Mouse (Mus musculus) limb, embryonic 10.5 days (tissue): ENCODE measurements at regions not wholly inside any gene's neighbourhood (a gene's known extent, or its start where the extent isn't known, plus 50 kb on each side); places are given as distances from the start of the nearest gene placed in this dataset.
A peak's percentile ranks its signal among the peaks of the same experiment; 100 is the strongest.
"Not testable (repeated sequence)": the region's sequence is repeated elsewhere in the genome, so short reads cannot be mapped to it uniquely, and the experiment has no call there.

Source experiments
- DNase-seq: peaks from one replicate; pipeline ENCODE4 v3.0.0-alpha.2; 2017; ENCODE audit warnings: low spot score
- H3K27ac ChIP-seq: fragments of 300-500 bp; sonication (generic); 2 replicates; pipeline ENCODE4 v1.5.1; 2016; ENCODE audit warnings: mild to moderate bottlenecking
- H3K27me3 ChIP-seq: fragments of 300-500 bp; sonication (generic); 2 replicates; pipeline ENCODE4 v1.6.1; 2016; ENCODE audit warnings: low read depth, mild to moderate bottlenecking; ENCODE audit not compliant: poor library complexity, severe bottlenecking
- H3K36me3 ChIP-seq: fragments of 300-500 bp; sonication (generic); 2 replicates; pipeline ENCODE4 v1.6.1; 2016; ENCODE audit warnings: mild to moderate bottlenecking, moderate library complexity
- H3K4me1 ChIP-seq: fragments of 300-500 bp; sonication (generic); 2 replicates; pipeline ENCODE4 v1.6.1; 2016
- H3K4me3 ChIP-seq: fragments of 300-500 bp; sonication (generic); 2 replicates; pipeline ENCODE4 v1.5.1; 2016; ENCODE audit warnings: mild to moderate bottlenecking, moderate library complexity
- H3K9me3 ChIP-seq: fragments of 300-500 bp; sonication (generic); replicated peaks from 2 replicates; pipeline ENCODE4 v1.6.1; 2016; ENCODE audit warnings: mild to moderate bottlenecking
- WGBS: fragments of 180-500 bp; shearing (Covaris S2); methylation state at CpG from one replicate; pipeline ENCODE4 v1.1.7; 2016; 5-methylcytosine and 5-hydroxymethylcytosine counted together

DNA sequence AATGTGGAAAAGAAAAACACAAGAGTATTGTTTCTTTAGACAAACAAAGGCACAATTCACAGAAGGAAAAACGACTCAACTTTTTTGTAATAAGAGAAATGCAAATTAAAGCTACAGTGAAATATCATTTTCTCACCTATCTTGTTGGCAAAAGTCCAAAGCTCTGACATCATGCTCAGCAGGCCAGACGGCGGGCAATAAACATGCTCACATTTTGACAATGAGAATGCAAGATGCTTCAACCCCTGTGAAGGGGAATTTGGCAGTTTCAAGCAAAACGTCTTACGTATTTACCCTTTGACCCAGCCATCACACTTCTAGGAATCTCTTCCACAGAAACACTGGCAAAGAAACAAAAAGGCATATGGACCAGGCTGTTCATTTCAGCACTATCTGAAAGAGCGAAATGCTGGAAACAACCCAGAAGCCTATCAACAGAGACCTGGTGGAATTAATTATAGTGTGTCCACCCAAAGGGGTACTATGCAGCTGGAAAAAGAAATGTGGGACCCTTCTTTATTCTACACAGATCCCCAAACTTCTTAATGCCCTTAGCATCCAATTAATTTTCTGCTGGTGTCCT lies 203.4 kb upstream of the 2610301B20Rik start:
- H3K27ac ChIP-seq = no peak overlapping the region
- no peaks in the 10 kb centered on the region for H3K4me1 ChIP-seq
- no peaks in the 10 kb centered on the region for H3K9me3 ChIP-seq
- no peak for DNase-seq
- no peaks in the 10 kb centered on the region for H3K27me3 ChIP-seq
- no peaks in the 10 kb centered on the region for H3K36me3 ChIP-seq
- no peak overlapping the region for H3K4me3 ChIP-seq
- 87% methylated on average over 6 of the region's 6 CpGs for WGBS

DNA sequence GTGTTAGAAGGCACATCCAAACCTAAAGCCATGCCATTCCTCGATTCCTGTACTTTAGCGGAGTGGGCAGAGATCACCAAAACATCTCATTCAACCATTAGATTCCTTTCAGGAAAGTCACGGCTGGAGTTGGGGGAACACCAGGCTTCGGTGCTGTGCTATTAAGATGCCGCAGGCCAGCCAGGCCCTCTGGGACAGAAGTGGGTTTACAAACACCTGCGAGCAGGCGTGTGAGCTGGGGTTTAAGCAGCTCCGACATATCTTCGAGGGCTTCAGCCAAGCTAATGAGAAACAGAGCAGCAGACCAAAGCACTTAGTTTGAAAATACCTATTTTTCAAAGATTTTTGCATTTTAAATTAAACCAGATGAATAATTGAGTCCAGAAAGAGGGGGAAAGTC lies 183.2 kb upstream of the 2610301B20Rik start:
- Histone ChIP-seq H3K4me1 (peaks cover 18% of the 10 kb centered on the region), H3K9me3 (no peaks in the 10 kb centered on the region), H3K27ac (no peak overlapping the region), H3K4me3 (no peak overlapping the region), H3K27me3 (peaks cover 18% of the 10 kb centered on the region), H3K36me3 (no peaks in the 10 kb centered on the region)
- 50% methylated on average over 9 of the region's 9 CpGs for WGBS
- DNase-seq = peak; percentile 38

DNA sequence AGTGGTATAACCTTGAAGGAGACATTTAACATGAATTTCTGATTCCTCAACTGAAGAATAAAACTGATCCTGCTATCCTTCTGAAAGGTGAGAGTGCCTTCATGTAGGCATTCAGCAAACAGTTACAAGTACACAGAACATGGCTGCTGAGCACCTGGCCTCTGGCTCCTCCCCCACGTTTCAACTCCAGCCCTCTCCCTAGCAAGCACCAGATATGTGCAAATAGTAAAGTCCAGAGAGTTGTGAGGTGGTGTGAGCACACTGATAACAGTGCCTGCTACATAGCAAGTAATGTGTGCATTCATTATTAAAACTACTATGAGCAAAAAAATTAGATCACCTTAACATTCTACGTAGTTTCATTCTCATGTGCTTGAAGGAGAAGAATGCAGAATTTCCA lies 181.4 kb upstream of the 2610301B20Rik start:
- H3K36me3 ChIP-seq = no peaks in the 10 kb centered on the region
- DNase-seq = no peak
- WGBS = 82% methylated on average over 2 of the region's 2 CpGs

DNA sequence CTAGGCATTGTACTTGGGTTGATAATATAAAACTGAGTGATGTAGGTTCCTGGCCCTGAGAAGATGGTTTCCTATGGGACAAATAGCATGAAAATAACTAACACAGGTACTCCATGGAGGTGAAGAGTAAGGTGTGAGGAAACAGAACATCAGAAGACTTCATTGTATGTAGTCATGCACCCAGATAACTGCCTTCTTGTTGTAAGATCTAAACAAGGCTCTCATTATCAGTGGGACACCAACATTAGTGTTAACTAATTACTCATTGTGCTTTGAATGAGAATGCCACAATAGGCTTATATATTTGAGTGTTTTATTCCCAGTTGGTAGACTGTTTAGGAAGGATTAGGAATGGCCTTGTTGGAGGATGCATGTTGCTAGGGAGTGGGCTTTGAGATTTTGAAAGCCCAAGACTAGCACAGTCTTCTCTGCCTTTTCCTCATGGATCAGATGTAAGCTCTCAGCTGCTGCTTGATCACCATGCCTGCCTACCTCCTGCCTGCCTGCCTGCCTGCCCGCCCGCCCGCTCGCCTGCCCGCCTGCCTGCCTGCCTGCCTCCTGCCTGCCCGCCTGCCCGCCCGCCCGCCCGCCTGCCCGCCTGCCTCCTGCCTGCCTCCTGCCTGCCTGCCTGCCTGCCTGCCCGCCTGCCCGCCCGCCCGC lies 180.7 kb upstream of the 2610301B20Rik start:
- H3K27ac ChIP-seq = peak overlapping the region; percentile 61; the same call in 1 of the 2 replicates
- H3K4me3 ChIP-seq = peak overlapping the region; percentile 43
- 22% methylated on average over 6 of the region's 15 CpGs for WGBS
- no peaks in the 10 kb centered on the region for H3K9me3 ChIP-seq
- no peak for DNase-seq
- H3K4me1 ChIP-seq = peaks cover 18% of the 10 kb centered on the region
- H3K27me3 ChIP-seq = peaks cover 18% of the 10 kb centered on the region
- H3K36me3 ChIP-seq = no peaks in the 10 kb centered on the region

More for the DNA sequence above, 181.4 kb upstream of the 2610301B20Rik start:
- Histone ChIP-seq H3K27me3 (peaks cover 18% of the 10 kb centered on the region), H3K9me3 (no peaks in the 10 kb centered on the region), H3K4me3 (no peak overlapping the region), H3K27ac (no peak overlapping the region), H3K4me1 (peaks cover 18% of the 10 kb centered on the region)

DNA sequence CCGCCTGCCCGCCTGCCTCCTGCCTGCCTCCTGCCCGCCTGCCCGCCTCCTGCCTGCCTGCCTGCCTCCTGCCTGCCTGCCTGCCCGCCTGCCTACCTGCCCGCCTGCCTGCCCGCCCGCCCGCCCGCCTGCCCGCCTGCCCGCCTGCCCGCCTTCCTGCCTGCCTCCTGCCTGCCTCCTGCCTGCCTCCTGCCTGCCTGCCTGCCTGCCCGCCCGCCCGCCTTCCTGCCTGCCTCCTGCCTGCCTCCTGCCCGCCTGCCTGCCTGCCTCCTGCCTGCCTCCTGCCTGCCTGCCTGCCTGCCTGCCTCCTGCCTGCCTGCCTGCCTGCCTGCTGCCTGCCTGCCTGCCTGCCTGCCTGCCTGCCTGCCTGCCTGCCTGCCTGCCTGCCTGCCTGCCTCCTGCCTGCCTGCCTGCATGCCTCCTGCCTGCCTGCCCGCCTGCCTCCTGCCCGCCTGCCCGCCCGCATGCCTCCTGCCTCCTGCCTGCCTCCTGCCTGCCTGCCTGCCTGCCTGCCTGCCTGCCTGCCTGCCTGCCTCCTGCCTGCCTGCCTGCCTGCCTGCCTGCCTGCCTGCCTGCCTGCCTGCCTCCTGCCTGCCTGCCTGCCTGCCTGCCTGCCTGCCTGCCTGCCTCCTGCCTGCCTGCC lies 180.1 kb upstream of the 2610301B20Rik start:
- H3K9me3 ChIP-seq, H3K36me3 ChIP-seq: not testable (repeated sequence)
- WGBS = 43% methylated on average over 9 of the region's 21 CpGs
- Histone ChIP-seq H3K27me3 (peaks cover 18% of the 10 kb centered on the region), H3K27ac (peak overlapping the region; percentile 61; the same call in 1 of the 2 replicates), H3K4me3 (peak overlapping the region; percentile 43), H3K4me1 (peaks cover 18% of the 10 kb centered on the region)
- DNase-seq = peak; percentile 52

DNA sequence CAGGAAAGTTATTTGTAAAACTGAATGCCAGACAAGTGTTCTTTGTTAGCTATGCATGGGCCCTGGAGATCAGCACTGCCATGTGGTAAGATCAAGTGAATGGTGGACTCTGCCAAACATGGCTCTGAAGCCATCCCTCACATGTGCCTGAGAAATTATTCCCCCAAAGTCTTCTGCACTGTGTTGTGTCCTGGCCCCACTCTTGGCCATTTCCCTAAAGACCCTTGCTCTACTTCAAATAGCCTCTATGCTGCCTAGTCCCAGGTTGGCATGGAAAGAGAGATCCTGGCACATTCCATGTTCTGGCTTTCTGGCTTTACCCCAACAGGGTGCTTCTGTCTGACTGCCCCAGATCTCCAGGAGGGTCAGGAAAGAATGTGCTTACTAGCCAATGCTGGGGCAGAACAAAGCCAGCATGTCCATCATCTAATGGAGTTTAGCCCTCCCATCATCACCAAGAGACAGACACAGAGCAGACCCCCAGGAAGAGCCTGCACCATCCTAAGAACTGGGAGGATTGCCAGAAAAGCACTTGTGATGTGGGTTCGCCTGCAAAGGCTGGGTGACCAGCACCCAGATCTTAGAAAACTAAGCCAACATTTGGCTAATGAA lies 177.0 kb upstream of the 2610301B20Rik start:
- no peak overlapping the region for H3K27ac ChIP-seq
- H3K27me3 ChIP-seq = peaks cover 18% of the 10 kb centered on the region
- H3K9me3 ChIP-seq = no peaks in the 10 kb centered on the region
- 0 out of 2 replicates have a peak, but pooled peaks cover 2% of the 10 kb centered on the region for H3K4me1 ChIP-seq
- WGBS = 83% methylated on average over 1 of the region's 1 CpGs
- DNase-seq = no peak
- H3K4me3 ChIP-seq = no peak overlapping the region
- no peaks in the 10 kb centered on the region for H3K36me3 ChIP-seq

DNA sequence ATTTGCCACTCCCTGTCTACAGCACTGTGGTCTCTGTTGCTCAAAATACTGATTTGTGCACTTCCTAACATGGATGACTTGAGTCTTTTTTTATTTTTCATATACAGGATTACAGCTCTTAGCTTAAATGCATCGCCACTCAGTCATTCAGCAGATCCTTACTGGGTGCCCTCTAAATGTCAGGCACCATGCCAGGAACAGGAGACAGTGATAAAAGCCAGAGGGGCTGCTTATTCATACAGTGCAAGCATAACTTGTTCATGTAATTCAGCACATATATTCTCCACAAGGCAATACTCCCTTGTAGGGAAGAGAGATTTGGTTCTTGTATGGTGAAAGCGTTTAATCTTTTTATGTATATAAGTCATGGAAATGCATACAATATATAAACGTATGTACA lies 175.7 kb upstream of the 2610301B20Rik start:
- Histone ChIP-seq H3K27ac (no peak overlapping the region), H3K4me1 (0 out of 2 replicates have a peak, but pooled peaks cover 2% of the 10 kb centered on the region), H3K27me3 (peaks cover 12% of the 10 kb centered on the region), H3K9me3 (no peaks in the 10 kb centered on the region), H3K36me3 (no peaks in the 10 kb centered on the region), H3K4me3 (no peak overlapping the region)
- no peak for DNase-seq
- 92% methylated on average over 3 of the region's 3 CpGs for WGBS

DNA sequence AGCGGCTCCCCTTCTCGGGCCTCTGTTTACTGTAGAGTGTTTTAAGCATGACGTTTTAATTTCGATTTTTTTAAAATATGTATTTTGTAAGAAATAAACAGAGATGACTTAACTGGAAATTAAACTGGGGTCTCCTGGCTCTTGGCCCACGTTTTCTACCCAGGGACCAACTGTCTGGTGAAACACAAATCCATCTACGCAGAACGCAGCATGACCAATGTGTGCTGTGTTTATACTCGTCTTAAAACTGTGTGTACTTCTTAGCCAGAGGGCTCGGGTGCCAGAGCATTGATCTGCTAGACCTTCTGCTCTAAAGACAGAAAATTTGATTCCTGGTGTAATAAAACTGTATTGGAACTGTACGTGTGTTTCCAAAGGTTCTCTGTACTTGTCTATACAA lies 172.8 kb upstream of the 2610301B20Rik start:
- Histone ChIP-seq H3K27ac (no peak overlapping the region), H3K9me3 (no peaks in the 10 kb centered on the region), H3K27me3 (no peaks in the 10 kb centered on the region), H3K4me1 (no peaks in the 10 kb centered on the region), H3K36me3 (no peaks in the 10 kb centered on the region), H3K4me3 (no peak overlapping the region)
- 89% methylated on average over 10 of the region's 10 CpGs for whole genome bisulfite sequencing
- no peak for DNase-seq

DNA sequence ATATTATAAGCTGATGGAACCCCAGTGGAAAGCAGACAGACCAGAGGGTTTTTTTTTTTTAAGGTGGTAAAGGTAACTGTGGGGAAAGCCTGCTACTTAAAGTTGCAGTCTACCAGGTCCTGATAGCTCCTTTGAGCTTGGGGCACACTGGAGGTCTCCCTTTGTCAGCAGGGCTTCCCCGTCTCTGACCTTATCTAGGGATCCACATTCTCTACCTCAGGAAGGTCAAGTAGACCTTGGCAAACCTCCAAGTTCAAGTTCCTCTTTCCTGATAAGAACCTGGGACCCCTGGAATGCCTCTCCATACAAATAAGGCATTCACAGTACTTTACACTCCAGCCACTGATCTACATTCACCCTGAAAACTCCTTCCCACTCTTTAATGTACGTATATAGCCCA lies 171.1 kb upstream of the 2610301B20Rik start:
- Histone ChIP-seq H3K36me3 (no peaks in the 10 kb centered on the region), H3K9me3 (no peaks in the 10 kb centered on the region), H3K4me1 (no peaks in the 10 kb centered on the region), H3K27me3 (no peaks in the 10 kb centered on the region), H3K4me3 (no peak overlapping the region), H3K27ac (no peak overlapping the region)
- 95% methylated on average over 2 of the region's 2 CpGs for WGBS
- no peak for DNase-seq

DNA sequence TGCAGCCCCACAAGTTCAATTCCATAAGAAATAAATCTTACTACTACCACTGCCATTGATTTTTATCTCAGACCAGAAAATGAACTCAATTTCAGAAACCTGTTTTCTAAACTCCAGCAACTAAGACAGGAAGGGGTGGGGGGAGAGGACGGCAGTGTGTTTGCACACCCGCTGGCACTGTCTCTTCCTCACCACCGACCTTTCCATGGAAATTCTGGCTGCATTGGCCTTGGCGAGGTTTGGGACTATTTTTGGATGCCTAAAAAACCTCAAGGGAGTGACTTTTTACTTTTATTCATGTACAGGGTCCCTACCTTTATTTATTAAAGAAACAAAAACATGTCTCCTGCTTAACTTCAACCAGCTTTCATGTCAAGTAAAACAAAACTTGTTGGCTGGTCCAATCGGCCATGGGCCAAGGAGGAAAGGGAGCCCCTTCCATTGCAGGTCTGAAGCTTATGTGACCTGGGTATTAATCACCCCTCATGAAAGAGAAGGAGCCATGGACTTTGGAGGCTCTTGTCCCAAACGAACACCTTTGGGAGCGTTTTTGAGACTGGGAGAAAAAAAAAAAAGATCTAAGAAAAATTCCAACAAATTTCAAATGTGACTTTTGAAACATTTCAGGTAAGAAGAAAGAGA lies 167.2 kb upstream of the 2610301B20Rik start:
- WGBS = 82% methylated on average over 7 of the region's 7 CpGs
- Histone ChIP-seq H3K9me3 (no peaks in the 10 kb centered on the region), H3K27ac (no peak overlapping the region), H3K4me1 (0 out of 2 replicates have a peak, but pooled peaks cover 2% of the 10 kb centered on the region), H3K27me3 (no peaks in the 10 kb centered on the region), H3K4me3 (no peak overlapping the region), H3K36me3 (no peaks in the 10 kb centered on the region)
- DNase-seq = no peak

DNA sequence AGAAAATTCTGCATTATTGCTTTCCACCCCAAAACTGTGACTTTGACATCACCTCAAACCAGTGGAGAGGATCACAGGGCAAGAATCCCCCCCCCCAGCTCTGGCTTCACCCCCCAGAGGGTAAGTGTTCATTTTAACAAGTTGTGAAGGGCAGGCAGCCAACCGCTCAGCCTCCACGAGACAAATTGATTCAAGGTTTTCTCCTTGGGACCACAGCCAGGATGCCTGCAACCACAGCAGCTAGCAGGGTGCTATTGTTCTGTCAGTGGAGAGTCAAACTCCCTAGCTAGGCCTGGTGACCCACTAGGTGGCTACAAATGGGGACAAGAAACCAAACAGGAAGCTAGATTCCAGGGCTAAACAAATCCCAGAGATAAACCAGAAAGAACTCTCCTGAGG lies 166.6 kb upstream of the 2610301B20Rik start:
- Histone ChIP-seq H3K4me3 (no peak overlapping the region), H3K27me3 (no peaks in the 10 kb centered on the region), H3K27ac (no peak overlapping the region), H3K9me3 (no peaks in the 10 kb centered on the region), H3K4me1 (peaks cover 6% of the 10 kb centered on the region; the same call in 1 of the 2 replicates), H3K36me3 (no peaks in the 10 kb centered on the region)
- no peak for DNase-seq
- WGBS = 57% methylated on average over 2 of the region's 2 CpGs

DNA sequence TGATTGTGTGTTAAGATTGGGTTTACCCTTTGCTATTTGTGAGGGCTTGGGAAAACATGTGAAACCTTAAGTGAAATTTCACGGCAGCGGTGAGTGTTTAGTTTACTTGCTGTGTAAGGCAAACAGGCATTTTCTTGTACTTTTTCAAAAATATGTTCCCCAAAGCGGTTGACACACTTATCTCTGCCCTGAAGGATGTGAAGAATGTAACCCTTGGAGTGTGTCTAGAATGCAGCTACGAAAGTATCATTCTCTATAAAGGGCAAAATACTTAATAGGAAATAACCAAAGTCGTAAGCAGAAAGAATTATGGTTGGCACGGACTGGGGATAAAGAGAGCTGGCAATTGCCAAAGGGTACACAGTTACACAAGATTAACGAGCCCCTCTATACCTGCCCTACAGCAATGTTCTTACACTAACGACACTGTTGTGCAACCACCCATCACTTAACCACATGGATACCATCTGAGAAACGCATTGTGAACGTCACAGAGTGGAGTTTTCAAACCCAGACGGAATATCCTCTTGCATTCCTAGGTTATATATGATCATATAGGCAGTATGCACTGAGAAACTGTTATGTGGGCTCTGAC lies 162.3 kb upstream of the 2610301B20Rik start:
- H3K4me3 ChIP-seq = no peak overlapping the region
- H3K4me1 ChIP-seq = peaks cover 8% of the 10 kb centered on the region; the same call in 1 of the 2 replicates
- H3K27me3 ChIP-seq = no peaks in the 10 kb centered on the region
- H3K36me3 ChIP-seq = no peaks in the 10 kb centered on the region
- H3K9me3 ChIP-seq = no peaks in the 10 kb centered on the region
- DNase-seq = no peak
- WGBS = 70% methylated on average over 11 of the region's 11 CpGs
- no peak overlapping the region for H3K27ac ChIP-seq
